Mouse (Mus musculus) limb, embryonic 14.5 days (tissue): ENCODE data around the gene Pgc. TPM values are rescaled to one million over a fixed set of nuclear protein-coding genes. Genes with fewer than 3 reads are reported as not detected.

Source experiments
- ATAC-seq: fragments of 200-750 bp; cut with Nextera tagmentation; 2 replicates; pipeline ENCODE4 v1.8.0; 2017; ENCODE audit warnings: low read depth, moderate number of reproducible peaks, moderate TSS enrichment; ENCODE audit not compliant: low FRiP score
- DNase-seq: peaks from one replicate; pipeline ENCODE4 v3.0.0-alpha.2; 2015; ENCODE audit warnings: low spot score
- H3K27ac ChIP-seq: fragments of 300-500 bp; sonication (generic); replicated peaks from 2 replicates; pipeline ENCODE4 v1.5.1; 2014; ENCODE audit warnings: low read depth, mild to moderate bottlenecking, low read length, moderate library complexity, mixed read lengths
- H3K27me3 ChIP-seq: fragments of 300-500 bp; sonication (generic); 2 replicates; pipeline ENCODE4 v1.6.1; 2014; ENCODE audit warnings: low read length, mixed read lengths; ENCODE audit not compliant: control insufficient read depth, insufficient read depth
- H3K36me3 ChIP-seq: fragments of 300-500 bp; sonication (generic); 2 replicates; pipeline ENCODE4 v1.6.1; 2014; ENCODE audit warnings: mild to moderate bottlenecking, low read length, moderate library complexity, mixed read lengths; ENCODE audit not compliant: control insufficient read depth, insufficient read depth
- H3K4me1 ChIP-seq: fragments of 300-500 bp; sonication (generic); 2 replicates; pipeline ENCODE4 v1.6.1; 2014; ENCODE audit warnings: antibody characterized with exemption, low read length, mixed read lengths; ENCODE audit not compliant: control insufficient read depth, insufficient read depth
- H3K4me2 ChIP-seq: fragments of 300-500 bp; sonication (generic); replicated peaks from 2 replicates; pipeline ENCODE4 v1.6.1; 2014; ENCODE audit warnings: low read depth, mild to moderate bottlenecking, low read length, moderate library complexity; ENCODE audit not compliant: severe bottlenecking
- H3K4me3 ChIP-seq: fragments of 300-500 bp; sonication (generic); replicated peaks from 2 replicates; pipeline ENCODE4 v1.5.1; 2014; ENCODE audit warnings: low read length
- H3K9ac ChIP-seq: fragments of 300-500 bp; sonication (generic); 2 replicates; pipeline ENCODE4 v1.6.1; 2014; ENCODE audit warnings: mild to moderate bottlenecking, low read depth, low read length, moderate library complexity; ENCODE audit not compliant: severe bottlenecking
- H3K9me3 ChIP-seq: fragments of 300-500 bp; sonication (generic); 2 replicates; pipeline ENCODE4 v1.6.1; 2016; ENCODE audit warnings: low read length; ENCODE audit not compliant: control insufficient read depth
- POLR2A ChIP-seq: fragments of 200-500 bp; IDR thresholded peaks from 2 replicates; pipeline ENCODE4 v1.8.0; 2012; ENCODE audit warnings: inconsistent platforms, mild to moderate bottlenecking, moderate library complexity, borderline replicate concordance; ENCODE audit not compliant: insufficient read depth, insufficient read length; ENCODE audit errors: extremely low read depth
- WGBS: fragments of 180-500 bp; shearing (Covaris S2); extraction: QIAGEN DNeasy Blood & Tissue Kit; methylation state at CpG from one replicate; pipeline ENCODE4 v1.1.7; 2014; 5-methylcytosine and 5-hydroxymethylcytosine counted together
- polyA plus RNA-seq, 2 experiments: library from polyadenylated mRNA; depleted of rRNA in 1 of 2; stranded (reverse) in 1 of 2; unstranded in 1 of 2; fragments of >200 nt; fragmentation: Nextera tagmentation in 1 of 2; extraction: Ambion mirVana in 1 of 2; gene quantifications; 2 replicates each; pipeline versions ENCODE4 v1.2.1 to v1.2.3; 2012 to 2014

Pgc gene
- polyA plus RNA-seq, 2 experiments, result 0.18 to 0.55 TPM

DNA sequence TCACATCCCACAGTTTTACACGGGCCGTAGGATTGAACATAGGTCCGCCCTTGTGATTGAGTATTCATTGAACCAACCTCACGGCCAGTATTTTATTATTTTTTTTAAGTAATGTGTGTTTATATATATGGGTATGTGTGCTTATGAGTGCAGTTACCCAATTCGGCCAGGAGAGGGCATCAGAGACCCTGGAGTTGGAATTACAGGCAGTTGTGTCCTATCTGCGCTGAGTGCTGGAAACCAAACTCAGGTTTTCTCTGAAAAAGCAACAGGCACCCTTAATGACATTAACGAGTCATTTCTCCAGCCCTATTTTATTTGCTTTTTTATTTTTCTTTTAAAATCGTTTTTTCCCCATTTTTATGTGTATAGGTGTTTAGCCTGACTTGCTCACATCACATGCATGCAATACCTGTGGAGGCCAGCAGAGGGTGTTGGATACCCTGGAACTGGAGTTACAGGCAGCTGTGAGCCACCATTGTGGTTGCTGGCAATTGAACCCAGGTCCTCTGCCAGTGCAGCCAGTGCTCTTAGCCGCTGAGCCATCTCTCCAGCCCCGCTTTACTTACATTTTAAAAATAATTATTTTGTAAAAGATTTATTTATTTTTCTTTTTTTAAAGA is 18.2 kb downstream of the Pgc start:
- WGBS, result 86% methylated on average over 10 of the region's 10 CpGs
- Histone ChIP-seq H3K9me3 (0 out of 2 replicates have a peak, but pooled peaks cover 5% of the 10 kb centered on the region), H3K36me3 (no peaks in the 10 kb centered on the region), H3K4me1 (peaks cover 2% of the 10 kb centered on the region), H3K4me3 (no peak overlapping the region), H3K27me3 (no peaks in the 10 kb centered on the region), H3K9ac (no peak overlapping the region), H3K27ac (no peak overlapping the region), H3K4me2 (no peak overlapping the region)
- DNase-seq (no peak), ATAC-seq (no peak)
- TF ChIP-seq POLR2A, result no peak

DNA sequence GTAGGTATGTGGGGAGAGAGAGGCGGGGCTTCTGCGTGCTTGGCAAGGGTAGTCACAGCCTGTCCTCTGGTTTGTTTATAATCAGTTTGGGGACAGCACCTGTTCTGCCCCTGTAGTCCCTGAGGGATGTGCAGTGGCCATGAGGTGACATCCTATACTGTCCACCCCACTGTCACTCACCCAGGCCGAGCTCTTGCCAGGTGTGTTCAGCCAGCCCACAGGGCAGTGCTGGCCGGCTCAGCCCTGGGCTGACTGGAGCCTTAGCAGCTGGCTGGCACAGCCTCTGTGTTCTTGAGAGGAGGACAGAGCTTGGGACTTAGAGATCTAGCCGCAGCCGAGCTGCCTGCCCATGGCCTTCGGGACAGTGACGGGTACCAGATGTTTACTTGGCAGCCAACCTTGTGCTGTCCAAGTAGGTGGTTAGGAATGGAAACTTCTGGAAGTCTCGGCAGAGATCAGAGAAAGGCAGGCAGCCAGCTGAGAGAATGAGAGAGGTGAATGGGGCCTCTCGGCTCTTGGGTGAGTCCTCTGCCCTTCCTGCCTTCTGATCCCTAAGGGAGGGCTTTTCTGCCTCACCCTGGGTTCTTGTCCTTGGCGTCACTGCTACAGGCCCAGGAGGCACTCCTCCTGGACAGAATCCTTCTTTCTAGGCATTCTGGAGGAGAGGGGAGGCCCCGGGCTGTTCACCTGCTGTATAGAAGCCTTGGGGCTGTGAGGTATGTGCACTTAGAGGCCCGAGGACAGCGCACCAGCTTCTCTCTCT is 22.3 kb downstream of the Pgc start:
- H3K27me3 ChIP-seq, result no peaks in the 10 kb centered on the region
- WGBS, result 55% methylated on average over 14 of the region's 14 CpGs
- no peak for TF ChIP-seq POLR2A
- no peak overlapping the region for H3K9ac ChIP-seq
- H3K27ac ChIP-seq, result no peak overlapping the region
- no peaks in the 10 kb centered on the region for H3K4me1 ChIP-seq
- DNase-seq (no peak), ATAC-seq (no peak)
- no peak overlapping the region for H3K4me3 ChIP-seq
- 0 out of 2 replicates have a peak, but pooled peaks cover 5% of the 10 kb centered on the region for H3K9me3 ChIP-seq
- no peaks in the 10 kb centered on the region for H3K36me3 ChIP-seq
- no peak overlapping the region for H3K4me2 ChIP-seq

DNA sequence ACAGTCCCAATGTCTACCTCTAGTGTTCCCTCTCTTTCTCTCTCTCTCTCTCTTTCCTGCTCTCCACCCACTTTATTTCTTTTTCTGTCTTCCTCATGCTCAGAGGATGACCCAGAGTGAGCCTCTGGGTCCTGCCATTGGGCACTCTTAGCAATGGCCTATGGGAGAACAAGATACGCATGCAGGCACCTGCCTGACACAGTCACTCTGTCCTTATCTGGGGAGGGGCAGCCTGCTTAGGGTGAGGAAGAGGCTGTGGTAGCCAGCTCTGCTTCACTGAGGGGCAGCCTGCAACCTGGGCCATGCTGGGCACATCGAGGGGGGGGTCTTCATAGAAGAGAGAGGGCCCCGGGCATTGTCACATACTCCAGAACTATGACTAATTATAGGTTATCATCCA is 23.0 kb downstream of the Pgc start:
- Histone ChIP-seq H3K9ac (no peak overlapping the region), H3K4me2 (no peak overlapping the region), H3K27ac (no peak overlapping the region), H3K9me3 (0 out of 2 replicates have a peak, but pooled peaks cover 4% of the 10 kb centered on the region), H3K36me3 (no peaks in the 10 kb centered on the region), H3K4me1 (no peaks in the 10 kb centered on the region), H3K27me3 (no peaks in the 10 kb centered on the region), H3K4me3 (no peak overlapping the region)
- ATAC-seq (no peak), DNase-seq (no peak)
- WGBS, result 75% methylated on average over 3 of the region's 3 CpGs
- TF ChIP-seq POLR2A, result no peak

DNA sequence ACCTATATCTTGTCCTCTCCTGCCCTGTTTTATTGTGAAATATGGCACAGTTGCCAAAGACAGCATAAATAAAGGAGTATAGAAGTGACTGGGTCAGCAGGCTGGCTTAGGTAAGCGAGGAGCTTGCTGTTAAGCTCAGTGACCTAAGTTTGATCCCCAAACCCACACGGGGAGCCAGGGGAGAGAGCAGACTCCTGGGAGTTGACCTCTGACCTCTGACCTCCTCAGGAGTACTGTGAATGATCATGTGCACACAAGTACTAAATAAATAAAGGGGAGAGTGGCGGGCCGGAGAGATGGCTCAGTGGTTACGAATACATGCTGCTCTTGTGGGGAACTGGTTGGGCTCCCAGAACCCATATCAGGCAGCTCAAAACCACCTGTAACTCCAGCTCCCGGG is 23.5 kb downstream of the Pgc start:
- Histone ChIP-seq H3K27ac (no peak overlapping the region), H3K27me3 (no peaks in the 10 kb centered on the region), H3K4me2 (no peak overlapping the region), H3K36me3 (no peaks in the 10 kb centered on the region), H3K4me1 (no peaks in the 10 kb centered on the region), H3K9me3 (no peaks in the 10 kb centered on the region), H3K9ac (no peak overlapping the region), H3K4me3 (no peak overlapping the region)
- 63% methylated on average over 6 of the region's 6 CpGs for WGBS
- DNase-seq (no peak), ATAC-seq (no peak)
- no peak for TF ChIP-seq POLR2A

DNA sequence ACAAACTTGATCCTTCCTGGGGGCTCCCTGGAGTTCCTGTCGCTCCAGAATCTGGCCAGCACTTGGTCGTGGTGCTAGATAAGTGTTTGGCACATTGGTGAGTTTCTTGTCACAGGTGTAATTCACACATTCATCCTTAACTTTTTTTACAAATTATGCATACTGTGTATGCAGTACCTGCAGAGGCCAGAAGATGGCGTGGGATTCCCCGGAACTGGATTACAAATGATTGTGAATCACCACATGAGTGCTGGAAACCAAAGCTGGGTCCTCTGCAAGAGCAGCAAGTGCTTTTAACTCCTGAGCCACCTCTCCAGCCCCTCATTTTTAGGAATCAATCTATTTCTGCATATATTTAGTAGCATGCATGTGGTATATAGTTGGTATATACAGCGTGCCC is 25.2 kb downstream of the Pgc start:
- no peak for ATAC-seq
- Histone ChIP-seq H3K4me1 (no peaks in the 10 kb centered on the region), H3K4me3 (no peak overlapping the region), H3K4me2 (no peak overlapping the region), H3K9ac (no peak overlapping the region), H3K27ac (no peak overlapping the region), H3K27me3 (no peaks in the 10 kb centered on the region), H3K9me3 (no peaks in the 10 kb centered on the region), H3K36me3 (no peaks in the 10 kb centered on the region)
- DNase-seq, result no peak
- 70% methylated on average over 5 of the region's 5 CpGs for WGBS
- no peak for TF ChIP-seq POLR2A
